Mouse (Mus musculus) olfactory bulb, adult 2 months (tissue): ENCODE measurements around the gene Syce2.

Source experiments
- CTCF ChIP-seq: fragments of 200-500 bp; IDR thresholded peaks from 2 replicates; pipeline ENCODE4 v1.5.1; 2012; ENCODE audit warnings: low read depth, mild to moderate bottlenecking, low read length, moderate library complexity; ENCODE audit not compliant: insufficient read depth
- POLR2A ChIP-seq: fragments of 200-500 bp; IDR thresholded peaks from 2 replicates; pipeline ENCODE4 v1.6.1; 2012; ENCODE audit warnings: mild to moderate bottlenecking, low read depth, low read length, moderate library complexity; ENCODE audit not compliant: insufficient read depth

DNA sequence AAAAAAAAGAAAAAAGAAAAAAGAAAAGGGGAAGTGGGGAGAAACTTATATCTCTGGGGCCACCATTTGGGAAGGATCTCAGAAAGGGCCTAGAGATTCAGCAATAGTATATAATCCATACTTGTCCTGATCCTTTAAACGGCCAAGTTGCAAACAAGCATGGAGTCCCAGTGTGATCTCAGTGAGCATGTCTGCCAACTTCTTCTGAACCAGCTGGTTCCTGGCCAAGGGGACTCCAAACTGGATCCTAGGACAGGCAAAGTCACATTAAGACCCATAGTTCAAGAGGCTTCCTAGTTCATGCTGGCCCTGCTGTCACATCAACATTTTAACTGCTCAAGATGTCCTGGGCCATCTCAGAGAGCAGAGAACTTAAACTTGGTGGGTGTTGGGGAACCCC is 17.2 kb downstream of the Syce2 start:
- TF ChIP-seq POLR2A (no peak), CTCF (no peak)
